Mouse (Mus musculus) ovary, postnatal 10 days (tissue): Measurements from ENCODE around the gene Olfr154.
"Not testable (repeated sequence)": the region's sequence is repeated elsewhere in the genome, so short reads cannot be mapped to it uniquely, and the experiment has no call there.

Experiments used
- DNase-seq: peaks from one replicate; pipeline ENCODE4 v3.0.0; 2022; ENCODE audit warnings: low spot score

Olfr154 gene

GRCm38 (mm10) chr2:85664355-85664754, at the start of gene Olfr154:
Olfr154 (minus strand) TSS chr2:85664455.
- DNase-seq, result not testable (repeated sequence)

DNA sequence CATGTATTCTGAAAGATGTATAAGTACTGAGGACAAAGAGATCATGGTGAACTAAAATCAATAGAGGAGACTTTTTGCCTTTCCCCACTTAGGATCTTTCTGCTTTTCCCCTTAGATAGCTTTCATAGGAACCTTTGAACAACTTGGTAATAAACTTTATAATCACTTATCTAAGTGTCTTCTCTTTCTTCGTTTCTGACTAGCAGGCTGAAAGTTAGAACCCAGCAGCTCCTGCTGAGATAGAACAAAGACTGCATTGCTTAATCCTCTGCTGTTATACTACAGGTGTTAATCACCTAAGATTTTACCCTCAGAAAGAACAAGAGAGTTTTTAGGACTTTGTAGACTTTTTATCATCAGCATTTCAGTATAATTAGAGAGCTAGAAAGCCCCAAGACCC, 46.9 kb upstream of the Olfr154 start:
- no peak for DNase-seq

DNA sequence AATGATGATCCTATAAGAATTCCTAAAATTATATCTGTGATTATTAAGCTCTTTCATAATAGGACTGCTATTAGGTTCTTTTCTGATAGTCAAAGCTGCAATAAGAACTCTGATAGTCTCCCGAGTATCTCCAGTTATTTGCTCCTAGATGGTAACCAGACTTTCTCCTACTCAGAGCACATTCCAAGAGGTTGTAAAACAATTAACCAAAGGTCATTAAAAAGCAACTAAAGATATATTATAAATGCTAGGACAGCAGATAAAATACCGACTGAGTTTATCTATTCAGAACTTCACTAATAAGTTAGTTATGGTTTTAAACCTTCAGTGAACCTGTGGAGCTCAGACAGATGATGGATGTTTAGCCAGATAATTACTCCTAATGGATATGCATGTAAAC, 46.4 kb upstream of the Olfr154 start:
- not testable (repeated sequence) for DNase-seq

DNA sequence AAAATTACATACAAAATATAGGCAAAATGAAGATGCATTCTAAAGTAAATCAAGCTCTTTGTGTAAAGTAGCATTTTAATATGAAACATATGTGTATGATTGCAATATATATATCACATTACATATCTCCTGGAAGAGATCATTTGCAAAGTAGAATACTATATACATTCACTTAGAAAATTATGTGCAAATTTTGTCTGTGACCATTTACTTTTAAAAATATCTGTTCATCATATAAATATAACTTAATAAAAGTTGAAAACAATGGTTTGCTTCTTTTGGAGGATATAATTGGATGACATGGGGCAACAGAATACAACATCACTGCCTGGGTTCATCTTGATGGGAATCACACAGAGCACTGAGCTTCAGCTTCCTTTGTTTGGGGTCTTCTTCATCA, 24.9 kb upstream of the Olfr154 start, which contains the start of gene Olfr1008:
Gene Olfr1008, plus strand, starts transcription at position 301 of the 400 bp plus-strand sequence.
- no peak for DNase-seq

DNA sequence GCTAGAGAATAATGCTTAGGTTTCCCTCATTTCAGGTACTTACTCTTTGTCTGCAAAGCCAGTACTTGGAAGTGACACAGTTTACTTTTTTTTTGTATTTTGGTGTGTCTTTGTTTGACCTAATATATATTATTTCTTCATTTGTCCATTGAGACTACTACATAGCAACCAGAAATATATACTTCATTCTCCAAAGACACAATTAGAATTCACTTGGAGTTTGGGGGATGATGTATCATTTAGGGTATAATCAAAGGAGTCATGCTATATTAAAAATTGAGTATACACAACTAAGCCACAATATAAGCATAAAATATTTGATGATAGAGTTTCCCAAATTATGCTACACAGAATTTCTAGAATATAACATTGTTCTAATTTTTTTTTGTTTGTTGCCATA, 14.4 kb upstream of the Olfr154 start, which contains the start of gene Olfr1006:
Gene Olfr1006, minus strand, starts transcription at position 101 of the 400 bp plus-strand sequence.
- DNase-seq, result no peak

DNA sequence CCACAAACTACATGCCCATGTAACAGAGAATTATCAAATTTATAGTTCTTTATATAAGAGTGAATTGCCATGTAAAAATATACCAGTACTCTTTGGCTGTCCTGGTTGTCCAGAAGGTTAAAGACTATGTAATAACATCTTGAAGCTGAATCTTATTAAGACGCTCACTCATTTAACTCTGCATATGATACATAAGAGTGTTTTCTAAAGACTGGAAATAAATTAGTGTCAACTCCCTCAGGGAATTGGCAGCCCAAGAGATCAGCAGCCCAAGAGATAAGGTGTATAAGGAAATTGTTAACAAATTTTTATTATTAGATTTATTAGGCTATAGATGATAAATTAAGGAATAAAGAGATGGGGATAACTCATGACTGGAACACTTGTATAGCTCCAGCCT, 13.7 kb downstream of the Olfr154 start, which contains the start of gene Olfr1002:
Gene Olfr1002, minus strand, starts transcription at position 101 of the 400 bp plus-strand sequence.
- DNase-seq, result no peak
